Mouse (Mus musculus) G1E (cell line): Measurements from ENCODE around the gene Fam131c.

Experiments
- CTCF ChIP-seq: IDR thresholded peaks from 2 replicates; pipeline ENCODE4 v1.5.1; 2012; ENCODE audit warnings: low read depth, low read length, inconsistent platforms, mixed read lengths
- GATA1 ChIP-seq: IDR thresholded peaks from 2 replicates; pipeline ENCODE4 v1.6.1; 2012; ENCODE audit warnings: borderline replicate concordance, low read length, inconsistent platforms, mixed read lengths
- GATA2 ChIP-seq: IDR thresholded peaks from 2 replicates; pipeline ENCODE4 v1.6.1; 2012; ENCODE audit warnings: low read depth, low read length, inconsistent platforms, borderline replicate concordance
- POLR2AphosphoS5 ChIP-seq: IDR thresholded peaks from 2 replicates; pipeline ENCODE4 v1.6.1; 2012; ENCODE audit warnings: low read depth, low read length, inconsistent platforms; ENCODE audit not compliant: insufficient replicate concordance

DNA sequence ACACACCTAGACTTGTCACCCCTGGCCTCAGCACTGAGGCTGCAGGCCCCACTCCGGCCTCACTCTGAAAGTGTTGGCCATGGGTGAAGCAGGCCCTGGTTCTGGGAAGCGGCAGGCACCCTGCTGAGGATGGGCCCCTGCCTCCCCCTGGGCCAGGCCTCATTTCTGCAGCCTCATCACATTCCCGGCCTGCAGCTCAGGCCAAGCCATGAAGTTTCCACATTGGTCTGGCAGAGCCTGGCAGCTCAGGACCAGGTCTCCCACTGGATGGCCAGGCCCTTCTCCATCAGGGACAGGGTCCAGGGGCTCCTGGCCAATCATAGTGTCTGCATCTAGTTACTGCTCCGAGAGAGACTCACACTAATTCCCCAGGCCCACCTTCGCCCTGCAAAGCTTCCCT, 33.3 kb upstream of the Fam131c start:
- TF ChIP-seq CTCF (no peak), GATA2 (no peak), GATA1 (no peak), POLR2AphosphoS5 (no peak)
